Mouse (Mus musculus) neural tube, embryonic 13.5 days (tissue): ENCODE measurements around the gene Pum2. TPM values are rescaled to one million over a fixed set of nuclear protein-coding genes. Genes with fewer than 3 reads are reported as not detected.

Experiments
- ATAC-seq: fragments of 200-750 bp; cut with Nextera tagmentation; 2 replicates; pipeline ENCODE4 v1.8.0; 2017; ENCODE audit warnings: low read depth, mild to moderate bottlenecking, moderate TSS enrichment, moderate library complexity
- H3K27ac ChIP-seq: fragments of 300-500 bp; sonication (generic); replicated peaks from 2 replicates; pipeline ENCODE4 v1.5.1; 2015; ENCODE audit warnings: moderate library complexity, mild to moderate bottlenecking, inconsistent platforms
- H3K27me3 ChIP-seq: fragments of 300-500 bp; sonication (generic); 2 replicates; pipeline ENCODE4 v1.6.1; 2015; ENCODE audit warnings: mild to moderate bottlenecking, inconsistent platforms
- H3K36me3 ChIP-seq: fragments of 300-500 bp; sonication (generic); 2 replicates; pipeline ENCODE4 v1.6.1; 2015; ENCODE audit warnings: mild to moderate bottlenecking, inconsistent platforms
- H3K4me1 ChIP-seq: fragments of 300-500 bp; sonication (generic); replicated peaks from 2 replicates; pipeline ENCODE4 v1.6.1; 2015; ENCODE audit warnings: inconsistent platforms
- H3K4me2 ChIP-seq: fragments of 300-500 bp; sonication (generic); 2 replicates; pipeline ENCODE4 v1.6.1; 2015; ENCODE audit warnings: inconsistent platforms, mild to moderate bottlenecking, moderate library complexity
- H3K4me3 ChIP-seq: fragments of 300-500 bp; sonication (generic); 2 replicates; pipeline ENCODE4 v1.5.1; 2015; ENCODE audit warnings: mild to moderate bottlenecking, inconsistent platforms
- H3K9ac ChIP-seq: fragments of 300-500 bp; sonication (generic); 2 replicates; pipeline ENCODE4 v1.6.1; 2015; ENCODE audit warnings: moderate library complexity, mild to moderate bottlenecking, inconsistent platforms
- H3K9me3 ChIP-seq: fragments of 300-500 bp; sonication (generic); 2 replicates; pipeline ENCODE4 v1.6.1; 2016; ENCODE audit warnings: inconsistent platforms
- WGBS: fragments of 180-500 bp; shearing (Covaris S2); methylation state at CpG from one replicate; pipeline ENCODE4 v1.1.7; 2015; 5-methylcytosine and 5-hydroxymethylcytosine counted together
- polyA plus RNA-seq: library from polyadenylated mRNA; unstranded; fragments of >200 nt; fragmentation: Nextera tagmentation; extraction: Ambion mirVana; gene quantifications from 2 replicates; pipeline ENCODE4 v1.2.1, GENCODE M21; 2015

Pum2 gene
- polyA plus RNA-seq, 1 experiment from 2014 or later, result 40.9 TPM

DNA sequence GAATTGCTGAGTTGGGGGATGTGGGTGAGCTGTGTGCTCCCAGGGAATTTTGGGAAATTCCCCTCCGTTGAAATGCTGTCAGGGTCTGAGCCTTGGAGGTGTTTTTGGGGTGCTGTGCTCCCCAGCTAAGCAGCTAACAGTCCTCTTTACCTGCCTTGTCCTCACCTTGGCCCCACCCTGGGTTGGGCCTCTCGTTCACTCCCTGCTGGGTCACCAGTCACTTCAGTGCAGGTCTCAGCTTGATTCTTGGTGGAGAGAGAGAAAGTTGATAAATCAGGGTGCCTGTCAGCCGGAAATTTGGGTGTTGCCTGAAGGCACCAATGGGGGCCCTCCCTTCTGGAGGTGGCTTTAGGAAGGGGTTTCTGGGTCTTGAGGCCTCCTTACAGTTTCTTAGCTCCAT lies 108.6 kb downstream of the Pum2 start:
- Histone ChIP-seq H3K9ac (no peak overlapping the region), H3K9me3 (no peaks in the 10 kb centered on the region)
- no peak for ATAC-seq

DNA sequence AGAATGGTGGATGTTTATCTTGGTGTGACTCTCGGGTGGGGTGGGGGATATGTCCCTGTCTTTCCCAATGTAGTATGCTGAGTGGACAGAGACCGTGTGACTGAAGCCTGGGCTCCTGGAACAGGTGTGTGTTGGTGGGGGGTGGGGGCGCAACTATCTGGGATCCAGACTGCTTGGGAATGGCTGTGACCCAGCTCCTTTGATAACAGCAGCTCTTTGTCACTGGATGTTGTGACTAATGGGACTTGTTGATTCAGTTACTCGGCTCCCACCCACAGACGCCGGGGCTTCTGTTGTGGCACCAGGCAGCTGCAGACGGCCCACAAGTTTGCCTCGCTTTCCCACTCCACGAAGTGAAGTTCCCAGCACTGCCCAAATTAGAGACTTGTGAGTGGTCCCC lies 110.3 kb downstream of the Pum2 start:
- Histone ChIP-seq H3K9me3 (no peaks in the 10 kb centered on the region), H3K27ac (no peak overlapping the region), H3K36me3 (no peaks in the 10 kb centered on the region), H3K9ac (no peak overlapping the region), H3K4me3 (no peak overlapping the region), H3K27me3 (no peaks in the 10 kb centered on the region), H3K4me1 (peaks cover 9% of the 10 kb centered on the region; the same call in 1 of the 2 replicates), H3K4me2 (no peak overlapping the region)
- WGBS, result 65% methylated on average over 9 of the region's 9 CpGs
- ATAC-seq, result no peak

More for the DNA sequence above, 108.6 kb downstream of the Pum2 start:
- Histone ChIP-seq H3K27me3 (no peaks in the 10 kb centered on the region), H3K4me1 (0 out of 2 replicates have a peak, but pooled peaks cover 4% of the 10 kb centered on the region), H3K4me2 (no peak overlapping the region), H3K4me3 (no peak overlapping the region), H3K27ac (no peak overlapping the region), H3K36me3 (no peaks in the 10 kb centered on the region)
- WGBS, result 76% methylated on average over 3 of the region's 3 CpGs

DNA sequence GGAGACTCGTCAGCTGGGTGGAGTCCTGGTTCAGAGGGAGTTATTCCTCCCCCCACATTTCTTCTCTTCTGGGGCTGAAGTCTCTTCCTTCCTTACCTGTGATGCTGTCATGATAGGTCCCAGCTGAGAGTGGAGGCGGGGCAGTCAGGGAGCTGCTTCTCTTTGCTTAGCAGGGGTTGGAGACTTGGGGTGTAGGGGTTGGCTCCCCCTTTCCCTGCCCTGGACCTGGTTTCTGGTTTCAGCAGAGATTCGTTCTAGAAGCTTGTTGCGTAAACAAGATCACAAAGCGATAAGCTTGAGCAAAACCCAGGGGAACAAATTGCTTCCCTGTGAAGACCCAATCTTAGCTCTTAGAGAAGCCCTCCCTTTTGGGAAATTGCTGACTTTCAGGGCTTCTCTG lies 112.5 kb downstream of the Pum2 start:
- peaks cover 9% of the 10 kb centered on the region; the same call in 1 of the 2 replicates for H3K4me1 ChIP-seq
- no peak for ATAC-seq
- no peaks in the 10 kb centered on the region for H3K27me3 ChIP-seq
- H3K9ac ChIP-seq, result no peak overlapping the region
- H3K9me3 ChIP-seq, result no peaks in the 10 kb centered on the region
- H3K4me3 ChIP-seq, result no peak overlapping the region
- H3K27ac ChIP-seq, result no peak overlapping the region
- WGBS, result 87% methylated on average over 5 of the region's 5 CpGs
- H3K4me2 ChIP-seq, result no peak overlapping the region
- peaks cover 20% of the 10 kb centered on the region for H3K36me3 ChIP-seq

- 89% methylated on average over 12 of the region's 12 CpGs for WGBS
- Histone ChIP-seq H3K36me3 (peaks cover 27% of the 10 kb centered on the region), H3K9ac (no peak overlapping the region), H3K27ac (no peak overlapping the region), H3K4me3 (no peak overlapping the region), H3K9me3 (no peaks in the 10 kb centered on the region), H3K4me1 (peaks cover 9% of the 10 kb centered on the region; the same call in 1 of the 2 replicates), H3K4me2 (no peak overlapping the region), H3K27me3 (no peaks in the 10 kb centered on the region)
- ATAC-seq, result no peak
Observed at GRCm38 (mm10) chr12:8786984-8787730, 113.2 kb downstream of the Pum2 start.

- H3K36me3 ChIP-seq, result peaks cover 39% of the 10 kb centered on the region
- H3K27ac ChIP-seq, result no peak overlapping the region
- 43% methylated on average over 3 of the region's 3 CpGs for WGBS
- no peaks in the 10 kb centered on the region for H3K9me3 ChIP-seq
- peaks cover 9% of the 10 kb centered on the region; the same call in 1 of the 2 replicates for H3K4me1 ChIP-seq
- no peak overlapping the region for H3K4me2 ChIP-seq
- H3K27me3 ChIP-seq, result no peaks in the 10 kb centered on the region
- no peak overlapping the region for H3K9ac ChIP-seq
- ATAC-seq, result no peak
- no peak overlapping the region for H3K4me3 ChIP-seq
Observed at GRCm38 (mm10) chr12:8788469-8788868, 114.5 kb downstream of the Pum2 start.

- H3K27me3 ChIP-seq, result no peaks in the 10 kb centered on the region
- no peak overlapping the region for H3K9ac ChIP-seq
- no peak overlapping the region for H3K4me3 ChIP-seq
- H3K4me2 ChIP-seq, result no peak overlapping the region
- H3K4me1 ChIP-seq, result peaks cover 6% of the 10 kb centered on the region; the same call in 1 of the 2 replicates
- 0 out of 2 replicates have a peak, but pooled peaks cover 3% of the 10 kb centered on the region for H3K9me3 ChIP-seq
- H3K27ac ChIP-seq, result no peak overlapping the region
- no peak for ATAC-seq
- peaks cover 58% of the 10 kb centered on the region for H3K36me3 ChIP-seq
- 96% methylated on average over 12 of the region's 12 CpGs for WGBS
Observed at GRCm38 (mm10) chr12:8790615-8791014, 116.7 kb downstream of the Pum2 start.

DNA sequence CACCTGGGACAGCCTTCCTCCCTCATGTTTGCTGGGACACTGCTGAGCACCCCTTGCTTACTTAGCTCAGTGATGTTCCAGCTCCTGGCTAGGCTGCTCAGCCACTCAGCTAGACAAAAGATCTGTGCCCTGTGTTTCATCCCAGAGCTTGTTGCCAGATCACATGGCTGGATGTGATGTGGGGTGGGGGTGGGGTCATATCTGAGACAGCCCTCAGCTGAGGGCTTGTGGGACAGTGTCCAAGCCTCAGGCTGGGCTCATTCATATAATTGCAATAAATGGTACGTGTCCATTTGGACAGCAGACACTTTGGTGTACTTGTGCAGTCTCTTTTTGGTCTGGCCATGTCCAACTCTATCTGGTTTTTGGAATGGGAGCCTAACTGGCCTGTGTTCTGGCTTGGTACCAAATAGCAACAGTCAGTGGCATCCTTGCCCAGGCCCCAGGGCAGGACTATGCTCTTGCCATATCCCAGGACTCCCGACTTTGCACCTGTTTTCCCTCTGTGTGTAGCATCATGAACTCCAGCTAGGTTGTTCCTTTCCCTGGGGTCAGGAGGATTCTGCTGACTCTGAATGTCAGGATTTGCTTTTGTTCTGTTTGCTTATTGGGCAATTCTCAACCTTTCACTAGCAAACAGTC lies 119.6 kb downstream of the Pum2 start:
- 87% methylated on average over 2 of the region's 2 CpGs for WGBS
- H3K4me1 ChIP-seq, result peaks cover 2% of the 10 kb centered on the region; the same call in 1 of the 2 replicates
- H3K27ac ChIP-seq, result no peak overlapping the region
- H3K27me3 ChIP-seq, result no peaks in the 10 kb centered on the region
- no peak overlapping the region for H3K4me2 ChIP-seq
- H3K36me3 ChIP-seq, result peaks cover 58% of the 10 kb centered on the region
- ATAC-seq, result no peak
- H3K9me3 ChIP-seq, result 0 out of 2 replicates have a peak, but pooled peaks cover 3% of the 10 kb centered on the region
- H3K9ac ChIP-seq, result no peak overlapping the region
- no peak overlapping the region for H3K4me3 ChIP-seq

DNA sequence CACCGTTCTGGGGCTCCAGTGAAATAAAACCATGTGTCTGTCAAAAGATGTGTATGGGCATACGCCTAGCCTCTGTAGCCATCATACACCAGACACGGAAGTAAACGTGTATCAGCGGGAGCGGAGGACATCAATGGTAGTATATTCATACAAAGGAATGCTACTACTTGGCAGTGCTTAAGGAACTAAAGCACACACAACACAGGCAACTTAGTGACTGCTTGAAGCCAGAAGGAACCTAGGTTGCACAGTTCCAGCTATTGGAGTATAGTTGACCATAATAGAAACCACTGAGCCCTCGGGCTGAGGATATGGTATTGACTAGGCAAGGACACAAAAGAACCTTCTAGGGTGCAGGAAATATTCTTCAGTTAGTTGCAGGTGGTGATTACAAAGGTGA lies 124.0 kb downstream of the Pum2 start:
- ATAC-seq, result no peak
- no peaks in the 10 kb centered on the region for H3K4me1 ChIP-seq
- no peak overlapping the region for H3K4me2 ChIP-seq
- peaks cover 24% of the 10 kb centered on the region for H3K36me3 ChIP-seq
- no peaks in the 10 kb centered on the region for H3K27me3 ChIP-seq
- no peak overlapping the region for H3K9ac ChIP-seq
- 93% methylated on average over 7 of the region's 7 CpGs for WGBS
- no peak overlapping the region for H3K4me3 ChIP-seq
- no peak overlapping the region for H3K27ac ChIP-seq
- 0 out of 2 replicates have a peak, but pooled peaks cover 3% of the 10 kb centered on the region for H3K9me3 ChIP-seq

- Histone ChIP-seq H3K4me3 (no peak overlapping the region), H3K9ac (no peak overlapping the region), H3K4me2 (no peak overlapping the region), H3K4me1 (no peaks in the 10 kb centered on the region), H3K36me3 (peaks cover 18% of the 10 kb centered on the region), H3K27ac (peak overlapping the region; percentile 54; the same call in 1 of the 2 replicates), H3K27me3 (no peaks in the 10 kb centered on the region), H3K9me3 (0 out of 2 replicates have a peak, but pooled peaks cover 3% of the 10 kb centered on the region)
- ATAC-seq, result no peak
- 63% methylated on average over 9 of the region's 9 CpGs for WGBS
Observed at GRCm38 (mm10) chr12:8798486-8799020, 124.6 kb downstream of the Pum2 start.

Other genes with a start within 250 kb of the Pum2 start
- gene Rhob, start 174.1 kb upstream of the Pum2 start, polyA plus RNA-seq, result 80.6 and 81.1 TPM in 2 replicates
- gene Slc7a15, start 75.1 kb upstream of the Pum2 start, polyA plus RNA-seq, result not detected in 2 replicates
- 17.8 and 25.9 TPM in 2 replicates for gene Sdc1, start 97.2 kb downstream of the Pum2 start, polyA plus RNA-seq
- 235 and 251 TPM in 2 replicates for gene Laptm4a, start 247.5 kb downstream of the Pum2 start, polyA plus RNA-seq